Mouse (Mus musculus) CH12.LX (cell line): ENCODE measurements around the gene Phtf1.

Experiments used
- CTCF ChIP-seq, 2 experiments: IDR thresholded peaks in 1 of 2; conservative IDR thresholded peaks in 1 of 2; 2 replicates each; pipeline ENCODE4 v1.5.1; 2011 to 2012; ENCODE audit warnings: low read depth in 2 of 2, low read length in 2 of 2, improper control_type of control experiment in 1 of 2, inconsistent platforms in 1 of 2, mild to moderate bottlenecking in 1 of 2, moderate library complexity in 1 of 2
- JUND ChIP-seq: conservative IDR thresholded peaks from 2 replicates; pipeline ENCODE4 v1.6.1; 2011; ENCODE audit warnings: low read depth, low read length, improper control_type of control experiment
- TBP ChIP-seq: conservative IDR thresholded peaks from 2 replicates; pipeline ENCODE4 v1.6.1; 2011; ENCODE audit warnings: low read depth, low read length, improper control_type of control experiment
- UBTF ChIP-seq: IDR thresholded peaks from 2 replicates; pipeline ENCODE4 v1.6.1; 2012; ENCODE audit warnings: low read depth, mild to moderate bottlenecking, inconsistent platforms, low read length, improper control_type of control experiment, moderate library complexity
- ZKSCAN1 ChIP-seq: IDR thresholded peaks from 2 replicates; pipeline ENCODE4 v1.6.1; 2012; ENCODE audit warnings: low read depth, inconsistent platforms, low read length, improper control_type of control experiment, borderline replicate concordance

DNA sequence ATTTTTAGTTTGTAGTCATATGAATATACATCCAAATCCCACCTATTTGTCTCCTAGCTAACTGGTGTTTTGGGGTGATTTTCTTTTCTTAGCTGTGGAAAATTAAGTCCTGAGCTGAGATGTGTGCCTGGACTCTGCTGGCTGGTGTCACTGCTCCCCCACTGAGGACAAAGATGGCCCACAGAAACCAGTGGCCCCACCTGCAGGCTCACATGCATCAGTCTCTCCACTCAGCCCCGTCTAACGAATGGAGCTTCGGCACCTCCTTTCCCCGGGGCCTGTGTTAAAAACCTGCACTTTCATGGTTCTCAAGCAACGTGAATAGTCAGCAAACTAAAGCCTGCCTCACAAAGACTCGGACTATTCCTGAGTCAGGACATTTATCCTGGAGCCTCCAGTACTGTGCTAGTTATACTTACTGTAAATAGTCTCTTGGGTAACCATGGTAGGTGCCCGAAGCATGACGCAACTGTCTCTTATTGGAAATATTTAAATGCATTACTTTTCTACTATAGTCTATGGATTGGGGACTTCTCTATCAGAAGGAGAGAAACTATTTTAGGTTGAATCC, 39.1 kb downstream of the Phtf1 start:
- no peak for TF ChIP-seq CTCF (conservative IDR thresholded peaks at IDR 0.05 in 1 of 2, IDR thresholded peaks at IDR 0.05 in 1 of 2; ENCODE audit: low read depth in 2 of 2, low read length in 2 of 2)
- TF ChIP-seq TBP = no peak
- no peak for TF ChIP-seq UBTF
- TF ChIP-seq JUND = no peak
- no peak for TF ChIP-seq ZKSCAN1
